Mouse (Mus musculus) testis, adult 2 months (tissue): ENCODE measurements at regions not wholly inside any gene's neighbourhood (a gene's known extent, or its start where the extent isn't known, plus 50 kb on each side); places are given as distances from the start of the nearest gene placed in this dataset.

Experiments used
- CTCF ChIP-seq: fragments of 200-500 bp; IDR thresholded peaks from 2 replicates; pipeline ENCODE4 v1.5.1; 2012; ENCODE audit warnings: low read depth, mild to moderate bottlenecking, inconsistent platforms, low read length, moderate library complexity; ENCODE audit not compliant: control insufficient read depth, insufficient read depth, insufficient replicate concordance
- POLR2A ChIP-seq: fragments of 200-500 bp; IDR thresholded peaks from 2 replicates; pipeline ENCODE4 v1.6.1; 2012; ENCODE audit warnings: low read depth, mild to moderate bottlenecking, inconsistent platforms, low read length, moderate library complexity; ENCODE audit not compliant: control insufficient read depth

GRCm38 (mm10) chr13:63724293-63724692 is 90.7 kb upstream of the Ercc6l2 start:
- TF ChIP-seq POLR2A (no peak), CTCF (no peak)
